Mouse (Mus musculus) heart, adult 9 months (tissue): ENCODE measurements around the gene Prpf19.

Experiments
- DNase-seq, 2 experiments: peaks; one replicate each; pipeline ENCODE4 v3.0.0; 2022; ENCODE audit warnings: low spot score in 2 of 2

Prpf19 gene

DNA sequence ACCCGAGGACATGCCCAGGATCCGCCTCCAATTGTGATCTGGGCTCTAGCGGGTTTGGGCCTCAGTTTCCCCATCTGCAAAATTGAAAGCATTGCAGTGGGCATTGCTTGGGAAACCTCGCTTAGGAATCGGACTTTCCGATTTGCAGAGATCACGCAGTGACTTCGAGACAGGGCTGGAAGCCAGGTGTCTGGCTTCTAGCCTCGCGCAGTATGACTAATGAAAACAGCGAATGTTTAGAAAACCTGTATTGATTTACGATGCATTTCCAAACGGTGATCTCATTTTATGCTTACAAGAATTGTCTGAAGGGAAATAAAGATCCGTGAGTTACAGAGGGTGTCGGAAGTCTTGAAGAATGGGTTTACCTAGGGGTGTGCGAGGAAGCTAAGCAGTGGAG is 677 bp downstream of the Prpf19 start:
- DNase-seq: no peak

DNA sequence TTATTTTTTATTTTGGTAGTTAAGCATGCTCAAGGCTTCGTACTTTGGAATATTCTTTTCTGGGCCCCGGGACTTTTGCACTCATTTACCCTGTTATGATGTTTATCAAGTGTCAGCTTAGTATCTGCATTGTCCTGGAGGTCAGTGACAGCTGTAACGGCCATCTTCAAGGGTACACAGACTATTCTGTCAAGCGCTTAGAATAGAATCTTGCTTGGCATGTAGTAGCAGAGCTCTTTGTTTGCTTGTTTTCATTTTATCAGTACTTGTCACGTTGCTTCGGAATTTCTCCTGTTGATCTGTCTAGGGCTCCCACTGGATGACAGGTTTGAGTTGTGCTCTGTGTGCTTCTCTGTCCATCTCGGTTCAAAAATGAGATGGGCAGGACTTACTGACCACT is 1.8 kb downstream of the Prpf19 start:
- peak; percentile 24 to 27 for DNase-seq

DNA sequence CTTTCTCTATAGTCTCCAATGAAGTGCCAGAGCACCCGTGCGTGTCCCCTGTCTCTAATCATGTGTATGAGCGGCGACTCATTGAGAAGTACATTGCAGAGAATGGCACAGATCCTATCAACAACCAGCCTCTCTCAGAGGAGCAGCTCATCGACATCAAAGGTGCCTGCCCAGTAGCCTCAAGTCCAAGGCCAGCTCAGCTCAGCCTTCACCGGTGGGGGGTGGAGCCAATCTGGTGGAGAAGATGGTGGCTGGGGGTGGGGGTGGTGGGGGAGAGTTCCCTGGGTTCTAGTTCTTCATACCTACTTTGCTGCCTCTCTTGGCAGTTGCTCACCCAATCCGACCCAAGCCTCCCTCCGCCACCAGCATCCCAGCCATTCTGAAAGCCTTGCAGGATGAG is 2.5 kb downstream of the Prpf19 start:
- DNase-seq: no peak

DNA sequence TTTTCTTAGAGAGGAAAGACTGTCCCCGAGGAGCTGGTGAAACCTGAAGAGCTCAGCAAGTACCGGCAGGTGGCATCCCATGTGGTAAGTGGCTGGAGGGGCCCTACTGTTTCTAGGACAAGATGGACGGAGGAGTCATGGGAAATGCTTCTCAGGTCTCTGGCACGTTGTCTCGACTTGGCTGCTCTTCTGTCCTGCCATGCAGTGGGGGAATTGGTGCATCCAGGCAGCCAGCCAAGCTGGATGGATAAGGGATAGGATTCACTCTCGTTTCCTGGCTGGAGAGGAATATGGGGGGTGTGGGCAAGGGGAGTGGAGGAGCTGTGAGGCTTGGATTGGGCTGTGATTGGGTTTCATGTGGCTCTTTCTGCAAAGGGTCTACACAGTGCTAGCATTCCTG is 5.3 kb downstream of the Prpf19 start:
- DNase-seq: peak; percentile 39 to 51

DNA sequence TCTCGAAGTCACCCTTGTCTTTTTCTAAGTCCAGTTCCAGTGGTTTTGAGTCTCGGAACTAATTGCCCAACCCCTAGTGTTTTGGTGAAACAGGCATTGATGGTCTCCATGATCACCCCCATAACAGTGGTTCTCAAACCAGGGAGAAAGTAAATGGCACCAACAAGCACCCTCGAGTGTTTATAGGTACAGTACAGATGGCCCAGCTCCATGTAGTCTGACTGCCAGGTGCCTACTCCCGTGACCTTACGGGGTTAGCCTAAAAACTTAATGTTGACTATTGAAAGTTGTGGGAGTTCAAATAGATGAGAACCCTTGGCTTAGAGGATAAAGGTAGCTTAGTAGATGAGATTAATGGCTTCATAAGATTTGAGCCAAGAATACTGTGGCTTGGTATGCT is 6.0 kb downstream of the Prpf19 start:
- no peak for DNase-seq

DNA sequence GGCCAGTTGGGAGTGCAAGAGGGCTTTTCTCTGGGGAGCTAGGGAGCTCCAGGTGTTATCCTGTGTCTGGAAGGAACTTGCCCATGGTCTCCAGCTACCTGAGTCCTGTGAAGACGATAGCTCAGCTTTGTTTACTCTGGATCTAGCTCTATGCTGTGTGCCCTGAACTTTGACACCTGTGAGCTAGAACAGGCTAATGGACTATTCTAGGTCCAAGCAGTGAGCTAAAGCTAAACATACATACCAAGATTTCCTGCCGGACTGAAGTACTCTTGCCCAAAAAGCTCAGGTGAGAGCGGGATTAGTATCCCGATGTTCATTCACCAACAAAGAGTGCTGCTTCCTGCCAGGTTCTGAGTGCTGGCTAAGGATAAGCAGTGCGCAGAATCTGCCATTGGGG is 9.5 kb downstream of the Prpf19 start:
- no peak for DNase-seq

DNA sequence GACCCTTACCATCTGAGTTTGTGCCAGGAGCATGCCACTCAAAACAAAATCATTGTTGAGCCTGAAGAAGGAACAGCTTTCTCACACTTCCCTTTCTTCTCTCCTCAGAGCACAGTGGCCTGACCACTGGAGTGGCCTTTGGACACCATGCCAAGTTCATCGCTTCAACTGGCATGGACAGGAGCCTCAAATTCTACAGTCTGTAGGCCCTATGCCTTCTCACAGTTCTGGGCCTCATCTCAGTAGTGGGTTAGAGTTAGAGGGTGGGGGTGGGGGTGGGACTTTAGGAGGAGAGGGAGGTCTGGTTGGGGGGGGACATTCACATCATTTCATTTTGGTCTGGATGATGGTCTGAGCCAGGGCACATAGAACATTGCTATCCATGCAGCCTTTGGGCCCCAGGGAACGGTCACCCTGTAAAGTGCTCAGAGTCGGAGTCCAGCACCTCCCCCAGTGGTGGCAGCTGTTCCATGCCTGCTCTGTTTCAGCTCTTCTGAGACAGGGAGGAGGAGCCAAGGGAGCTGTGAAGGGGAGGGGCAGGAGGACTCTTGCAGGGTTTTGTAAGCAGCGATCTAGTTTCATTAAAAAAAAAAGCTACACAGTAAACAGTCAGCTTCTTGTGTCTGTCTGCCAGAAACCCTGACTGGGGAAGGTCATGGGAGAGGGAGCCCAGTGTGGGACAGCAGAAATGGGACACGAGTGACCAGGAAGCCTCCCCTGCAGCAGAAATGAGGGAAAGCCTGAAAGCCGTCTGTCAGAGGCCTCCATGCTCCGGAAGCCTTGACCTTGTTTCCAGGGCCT is 10.1 kb downstream of the Prpf19 start:
- DNase-seq: peak; percentile 85

DNA sequence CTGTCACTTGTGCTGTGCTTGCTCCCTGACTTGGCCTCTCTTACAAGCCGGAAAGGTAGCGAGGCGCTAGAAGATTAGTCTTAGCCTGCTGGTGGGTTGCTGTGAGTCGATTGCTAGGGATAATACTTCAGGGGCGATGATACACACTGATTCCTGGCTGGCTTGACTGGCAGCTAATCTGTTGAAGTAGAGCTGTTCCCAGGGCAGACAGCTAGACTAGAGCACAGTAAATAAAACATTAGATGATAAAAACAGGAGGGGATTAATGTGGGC is 10.6 kb downstream of the Prpf19 start:
- DNase-seq: no peak

DNA sequence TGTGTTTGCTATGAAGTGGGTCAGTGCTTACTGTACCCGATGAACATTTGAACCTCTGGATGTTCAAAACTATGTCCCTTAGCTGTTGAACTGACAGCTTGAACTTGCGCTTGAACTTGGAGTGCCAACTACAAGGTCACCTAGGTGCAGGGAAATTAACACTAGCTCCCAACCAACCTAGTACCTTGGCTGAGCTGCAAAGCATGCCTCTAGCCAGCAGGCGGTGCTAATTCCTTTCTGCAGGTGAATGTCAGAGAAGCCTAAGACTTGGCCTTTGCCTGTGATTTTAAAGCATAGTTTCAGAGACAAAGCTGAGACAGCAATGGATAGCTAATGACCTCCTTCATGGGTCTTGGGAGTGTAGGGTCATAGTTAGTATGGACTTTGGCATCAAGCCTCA is 12.9 kb downstream of the Prpf19 start:
- peak in 1 of 2 experiments; percentile 44 for DNase-seq

DNA sequence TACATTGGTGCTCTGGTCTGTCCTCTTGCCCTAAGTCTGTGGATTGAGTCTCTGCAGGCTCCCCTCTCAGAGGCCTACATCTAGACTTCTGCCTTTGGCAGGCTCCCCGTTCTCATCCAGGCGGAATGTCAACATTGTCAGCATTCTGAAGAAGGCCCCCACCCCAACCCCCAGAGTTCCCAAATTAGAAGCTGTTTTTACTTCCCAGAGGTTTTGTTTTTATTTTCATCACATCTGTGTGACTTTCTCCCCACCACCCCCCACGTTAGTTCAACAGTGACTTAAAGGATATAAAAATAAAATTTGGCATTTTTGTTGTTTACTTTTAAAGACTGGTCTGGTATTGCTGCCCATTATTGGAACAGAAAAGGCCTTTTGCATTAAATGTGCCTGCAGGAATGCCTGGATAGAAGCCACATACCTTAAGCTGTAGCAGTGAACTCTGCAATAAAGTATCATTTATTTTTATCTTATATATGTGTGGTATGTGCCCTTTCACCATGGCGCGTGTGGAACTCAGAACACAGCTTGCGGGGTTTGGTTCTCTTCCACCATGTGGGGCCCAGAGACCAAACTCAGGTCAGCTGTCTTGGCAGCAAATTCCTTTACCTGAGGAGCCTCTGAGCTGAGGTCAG is 14.2 kb downstream of the Prpf19 start:
- DNase-seq: no peak

DNA sequence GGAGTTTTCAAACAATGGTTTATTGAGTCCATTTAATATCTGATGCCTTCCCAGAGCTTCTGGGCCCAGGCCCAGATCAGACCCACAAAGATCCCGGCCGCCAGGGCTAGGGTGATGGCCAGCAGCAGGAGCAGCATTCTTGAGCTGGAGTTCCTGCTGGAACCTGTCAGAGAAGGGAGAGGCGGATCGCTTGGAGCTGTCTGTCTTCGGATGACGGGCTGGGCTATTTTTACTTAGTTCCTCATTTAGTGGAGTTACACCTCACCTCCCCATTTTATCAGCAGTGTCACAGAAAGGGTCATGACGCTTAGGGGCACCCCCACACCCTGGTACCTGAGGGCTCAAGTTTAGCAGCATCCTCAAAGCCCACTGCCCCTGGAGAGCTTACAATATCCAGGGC is 19.3 kb downstream of the Prpf19 start:
- DNase-seq: no peak

DNA sequence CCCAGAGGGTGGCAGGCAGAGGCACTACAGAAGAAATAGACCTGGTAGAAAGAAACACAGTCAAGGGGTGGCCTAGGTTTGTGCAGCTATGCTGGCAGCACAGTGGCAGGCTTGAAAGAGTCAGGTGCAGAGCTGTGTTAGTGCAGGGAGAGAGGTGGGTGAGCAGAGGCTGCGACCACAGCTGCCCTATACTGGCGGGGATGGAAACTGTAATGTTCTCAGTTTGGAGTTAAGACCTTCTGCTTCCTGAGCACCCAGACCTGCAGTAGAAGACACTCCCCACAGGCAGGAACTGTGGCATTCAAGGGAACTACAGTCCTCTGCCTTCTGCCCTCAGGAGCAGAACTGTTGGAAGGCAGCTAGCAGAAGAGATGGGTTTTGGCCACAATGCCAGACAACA is 19.8 kb downstream of the Prpf19 start:
- DNase-seq: no peak

DNA sequence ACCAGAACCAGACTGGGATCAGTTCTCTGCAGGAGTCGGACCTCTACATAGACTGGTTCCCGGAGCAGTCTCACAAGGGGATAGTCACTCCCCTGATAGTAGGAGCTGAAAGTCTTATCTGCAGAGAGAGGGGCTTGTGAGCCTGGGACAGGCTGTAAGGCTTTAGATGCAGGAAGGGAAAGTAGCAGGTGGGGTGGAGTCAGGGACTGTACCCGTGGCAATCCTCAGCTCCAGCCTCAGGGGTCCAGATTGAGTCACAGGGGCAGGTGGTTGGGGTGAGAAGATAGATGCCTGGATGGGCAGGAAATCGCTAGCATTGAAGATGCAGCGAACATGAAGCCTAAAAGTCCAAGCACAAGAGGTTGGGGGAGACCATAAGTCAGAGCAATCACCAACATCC is 21.5 kb downstream of the Prpf19 start:
- no peak for DNase-seq

DNA sequence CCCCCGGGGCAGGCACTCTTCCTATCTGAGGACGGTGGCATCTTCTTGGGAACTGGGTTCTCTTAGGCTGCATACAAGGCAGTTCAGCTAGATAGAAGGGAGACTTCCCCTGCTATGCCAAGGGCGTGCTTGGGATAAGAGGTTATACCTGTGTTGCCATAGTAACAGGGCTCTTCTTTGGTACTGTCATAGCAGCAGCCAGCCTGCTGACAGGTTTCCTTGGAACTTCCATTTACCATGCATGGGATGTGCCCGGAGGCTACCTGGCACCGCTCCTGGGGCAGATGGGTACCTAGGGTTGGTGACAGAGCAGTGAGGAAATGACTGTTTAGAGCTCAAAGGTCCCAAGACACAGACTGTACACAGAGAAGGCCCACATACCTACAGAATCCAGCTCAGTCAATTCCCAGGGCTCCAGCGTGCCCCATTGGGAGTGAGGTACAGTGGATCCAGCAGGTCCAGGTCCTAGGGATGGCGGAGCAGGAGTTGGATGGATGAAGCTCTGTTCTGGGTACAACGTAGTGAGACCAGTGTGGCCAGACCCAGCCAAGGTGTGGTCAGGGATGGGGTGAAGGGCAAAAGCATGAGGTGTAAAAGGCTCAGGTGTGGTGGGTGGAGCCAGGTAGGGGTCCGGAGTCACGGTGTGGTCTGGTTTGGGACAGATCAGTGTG is 23.4 kb downstream of the Prpf19 start:
- no peak for DNase-seq

DNA sequence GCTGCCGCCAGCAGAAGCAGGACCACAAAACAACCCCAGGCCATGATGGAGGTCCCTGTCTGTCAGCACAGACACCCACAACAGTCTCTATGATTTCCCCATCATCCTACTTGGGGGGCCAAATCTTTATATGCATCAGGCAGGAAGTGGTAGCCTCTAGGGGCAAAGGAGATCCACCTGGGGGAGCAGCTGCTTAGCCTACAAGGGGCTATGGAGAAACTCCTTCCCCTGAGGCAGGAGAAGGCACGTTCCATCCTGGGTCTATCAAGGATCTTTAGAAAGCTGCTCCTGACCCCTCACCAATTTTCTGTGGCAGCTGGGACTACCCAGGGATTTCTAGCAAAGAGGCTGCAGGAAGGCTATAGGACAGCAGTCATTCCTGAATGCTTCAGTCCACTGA is 25.5 kb downstream of the Prpf19 start, which contains the start of gene Zp1:
Zp1 (minus strand) TSS at position 101 of the 400 bp plus-strand sequence.
- DNase-seq: no peak

DNA sequence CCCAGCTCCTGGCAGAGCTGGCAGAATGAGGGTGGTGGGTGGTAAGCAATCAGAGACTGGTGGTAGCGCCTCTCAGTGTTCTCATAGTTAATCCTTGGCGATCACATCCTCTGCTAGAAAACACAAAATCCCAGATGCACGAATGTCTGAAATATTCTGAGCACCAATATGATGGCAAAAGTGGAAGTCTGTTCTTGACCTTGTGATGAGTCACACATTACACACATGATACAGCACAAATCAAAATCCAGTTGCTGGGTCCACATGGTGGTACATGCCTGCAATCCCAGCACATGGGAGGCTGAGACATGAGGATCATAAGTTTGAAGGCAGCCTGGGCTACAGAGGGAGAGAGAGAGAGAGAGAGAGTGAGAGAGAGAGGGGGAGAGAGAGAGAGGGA is 26.0 kb downstream of the Prpf19 start:
- DNase-seq: no peak

DNA sequence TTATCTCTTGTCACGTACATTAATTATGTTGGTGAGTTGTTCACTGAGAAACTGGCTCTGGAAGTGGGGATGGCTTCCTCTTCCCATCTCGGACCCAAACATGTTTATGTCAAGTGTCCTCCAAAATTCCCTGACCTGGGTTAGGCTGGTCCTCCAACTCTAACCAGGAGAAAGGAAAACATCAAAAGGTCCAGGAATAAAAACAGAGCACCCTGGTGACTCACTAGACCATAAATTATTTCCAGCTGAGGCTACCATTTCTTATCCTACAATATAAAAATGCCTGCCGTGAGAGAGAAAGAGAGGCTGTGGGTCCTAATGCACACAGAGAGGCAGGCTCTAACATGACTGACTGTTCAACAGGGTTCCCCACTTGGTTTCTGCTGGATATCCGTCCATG is 29.2 kb downstream of the Prpf19 start:
- DNase-seq: no peak

DNA sequence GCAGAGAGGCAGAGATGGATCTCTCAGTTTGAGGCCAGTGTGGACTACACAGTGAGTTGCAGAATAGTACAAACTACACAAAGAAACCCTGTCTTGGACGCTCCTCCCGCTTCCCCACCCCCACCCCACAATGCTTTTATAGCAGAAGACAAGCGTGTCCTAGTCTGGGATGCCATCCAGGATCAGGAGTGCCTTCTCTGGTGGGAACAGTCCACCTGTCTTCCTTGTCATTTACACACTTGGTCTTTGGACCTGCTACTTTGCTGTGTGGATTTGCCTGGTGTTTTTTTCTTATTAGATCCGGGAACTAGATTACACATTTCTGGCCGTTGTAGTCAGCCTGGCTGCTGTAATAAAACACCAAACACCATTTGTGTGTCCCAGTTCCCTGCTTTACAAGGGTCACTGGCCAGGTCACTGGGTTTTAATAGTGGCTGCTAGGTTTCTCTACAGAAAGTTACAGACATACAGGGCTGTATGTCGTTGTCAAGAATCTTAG is 31.1 kb downstream of the Prpf19 start:
- DNase-seq: no peak

DNA sequence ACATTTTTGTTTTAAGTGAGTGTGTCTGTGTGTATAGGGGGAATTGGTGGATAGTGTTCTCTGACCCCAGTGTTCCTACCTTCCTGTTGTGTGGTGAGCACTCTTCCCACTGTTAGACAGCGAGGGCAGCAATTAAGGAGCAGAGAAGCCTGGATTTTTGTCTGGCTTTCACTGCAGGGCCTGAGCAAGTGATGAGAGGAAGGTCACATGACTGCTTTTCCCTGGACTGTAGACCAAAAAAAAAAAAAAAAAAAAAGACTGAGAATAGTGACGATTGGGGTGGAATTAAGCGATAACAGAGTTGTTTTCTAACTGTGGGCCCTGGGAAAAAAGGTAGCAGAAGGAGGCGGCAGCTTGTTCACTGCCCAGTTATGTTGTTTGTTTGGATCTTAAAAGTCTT is 31.6 kb downstream of the Prpf19 start:
- DNase-seq: no peak

DNA sequence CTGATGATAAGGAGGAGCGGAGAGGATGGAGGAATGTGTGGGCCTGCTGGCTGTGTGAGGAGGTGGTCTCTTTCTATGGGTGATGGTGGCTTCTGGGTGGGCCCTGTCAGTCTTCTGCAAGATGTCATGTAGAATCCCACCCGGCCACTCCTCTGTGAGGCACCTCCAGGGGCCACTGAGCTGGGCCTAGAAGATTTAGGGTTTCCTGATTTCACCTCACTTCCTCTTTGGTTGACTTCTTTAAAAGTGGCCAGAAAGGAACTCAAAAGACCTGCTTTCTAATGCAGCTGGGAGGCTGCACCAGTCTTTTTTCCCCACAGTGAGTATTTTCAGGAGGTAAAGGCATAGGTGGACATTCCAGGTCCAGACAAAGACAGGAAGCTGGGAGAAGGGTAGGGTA is 35.6 kb downstream of the Prpf19 start:
- DNase-seq: no peak

DNA sequence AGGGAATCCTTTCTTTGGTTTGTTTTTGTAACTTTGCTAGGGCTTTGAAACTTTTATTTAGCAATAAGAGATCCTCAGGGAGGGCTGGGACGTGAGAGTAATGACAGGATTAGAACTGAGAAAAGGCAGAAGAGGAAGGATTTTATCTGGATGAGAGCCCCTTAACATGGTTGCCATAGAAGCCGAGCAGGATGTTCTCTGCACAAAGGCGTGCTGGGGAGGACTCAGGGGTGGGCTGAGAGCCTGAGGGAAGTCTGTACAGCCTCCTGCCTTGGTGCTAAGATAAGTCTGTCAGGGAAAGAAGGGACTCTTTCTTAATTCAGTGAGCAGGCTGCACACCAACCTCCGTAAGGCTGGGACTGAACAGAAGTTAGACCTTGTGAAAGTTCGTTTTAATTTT is 40.0 kb downstream of the Prpf19 start:
- DNase-seq: no peak

DNA sequence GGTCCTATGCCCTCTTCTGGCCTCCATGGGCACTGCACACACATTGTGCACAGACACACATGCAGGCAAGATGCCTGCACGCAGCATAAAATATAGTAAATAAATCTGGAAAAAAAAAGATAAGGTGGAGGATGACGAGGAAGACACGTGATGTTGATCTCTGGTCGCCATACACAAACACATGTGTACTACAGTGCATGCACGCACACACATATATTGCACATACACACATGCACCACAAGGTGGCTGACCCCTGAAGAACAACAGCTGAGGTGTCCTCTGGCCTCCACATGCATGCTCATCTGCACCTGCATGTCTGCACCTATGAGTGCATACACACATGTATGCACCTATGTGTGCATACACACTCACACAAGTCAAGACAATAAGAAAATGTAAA is 41.0 kb downstream of the Prpf19 start:
- DNase-seq: no peak

DNA sequence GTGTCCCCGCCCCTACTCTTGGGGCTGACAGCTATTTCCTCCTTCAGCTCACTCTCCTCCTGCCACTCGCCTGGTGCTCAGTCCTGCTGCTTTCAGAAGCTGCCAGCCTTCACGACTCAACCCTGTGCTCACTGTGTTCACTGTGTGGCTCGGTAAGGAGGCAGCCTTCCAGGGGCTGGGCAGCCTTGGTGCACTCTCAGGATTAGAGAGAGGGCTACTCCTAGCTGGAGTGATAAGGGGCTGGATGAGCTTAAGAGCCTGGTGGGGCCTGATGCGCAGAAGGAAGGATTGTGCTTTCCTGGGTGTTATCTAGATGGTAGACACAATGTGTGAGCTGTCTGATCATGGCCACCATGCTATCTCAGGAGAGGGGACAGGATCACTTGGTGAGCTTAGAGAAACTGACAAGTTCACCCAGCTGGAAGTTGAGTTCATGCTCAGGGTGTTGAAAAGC is 42.1 kb downstream of the Prpf19 start, which contains the start of gene Ptgdr2:
Ptgdr2 (plus strand) TSS at position 51 of the 454 bp plus-strand sequence.
- no peak for DNase-seq
